Mouse (Mus musculus): ENCODE results near the gene 1700018F24Rik. TPM values are rescaled to one million over a fixed set of nuclear protein-coding genes. Genes with fewer than 3 reads are reported as not detected.

The 1700018F24Rik gene
- 0.21 TPM in 1 of 2 replicates, not detected in the other for polyA plus RNA-seq (2012; ENCODE audit: low replicate concordance)

GRCm38 (mm10) chr5:145042690-145043089 is at the start of gene 1700018F24Rik:
Gene 1700018F24Rik, plus strand, starts transcription at chr5:145042990.

GRCm38 (mm10) chr5:145032391-145032790 is 10.4 kb upstream of the 1700018F24Rik start, which contains the start of gene Gm4871:
Gene Gm4871, minus strand, starts transcription at chr5:145032754.

GRCm38 (mm10) chr5:145083632-145084451 is 41.1 kb downstream of the 1700018F24Rik start, which contains the start of the genes Arpc1a and Kpna7:
Gene Arpc1a, plus strand, starts transcription at chr5:145083830.
Gene Kpna7, minus strand, starts transcription at chr5:145084030.

Other genes starting within 250 kb of the 1700018F24Rik start
- gene Smurf1, start 77.1 kb upstream of the 1700018F24Rik start, polyA plus RNA-seq (2012; ENCODE audit: low replicate concordance), result 3.5 and 4.1 TPM in 2 replicates
- gene Gm4871, start 10.2 kb upstream of the 1700018F24Rik start, polyA plus RNA-seq (2012; ENCODE audit: low replicate concordance), result not detected in 2 replicates
- gene Arpc1a, start 40.8 kb downstream of the 1700018F24Rik start, polyA plus RNA-seq (2012; ENCODE audit: low replicate concordance), result 13.5 and 61.3 TPM in 2 replicates
- gene Kpna7, start 41.0 kb downstream of the 1700018F24Rik start, polyA plus RNA-seq (2012; ENCODE audit: low replicate concordance), result not detected in 2 replicates
- gene Arpc1b, start 71.2 kb downstream of the 1700018F24Rik start, polyA plus RNA-seq (2012; ENCODE audit: low replicate concordance), result 303 and 531 TPM in 2 replicates
- 56.5 and 194 TPM in 2 replicates for gene Pdap1, start 97.2 kb downstream of the 1700018F24Rik start, polyA plus RNA-seq (2012; ENCODE audit: low replicate concordance)
- gene Bud31, start 97.4 kb downstream of the 1700018F24Rik start, polyA plus RNA-seq (2012; ENCODE audit: low replicate concordance), result 3.0 and 4.0 TPM in 2 replicates
- gene Ptcd1, start 124.1 kb downstream of the 1700018F24Rik start, polyA plus RNA-seq (2012; ENCODE audit: low replicate concordance), result 23.7 and 32.9 TPM in 2 replicates
- 134 and 150 TPM in 2 replicates for gene Cpsf4, start 124.2 kb downstream of the 1700018F24Rik start, polyA plus RNA-seq (2012; ENCODE audit: low replicate concordance)
- gene Atp5j2, start 149.1 kb downstream of the 1700018F24Rik start, polyA plus RNA-seq (2012; ENCODE audit: low replicate concordance), result 9.1 and 42.9 TPM in 2 replicates
- 1.1 and 2.7 TPM in 2 replicates for gene Zkscan14, start 158.9 kb downstream of the 1700018F24Rik start, polyA plus RNA-seq (2012; ENCODE audit: low replicate concordance)
- 0.57 and 3.2 TPM in 2 replicates for gene Zkscan5, start 161.6 kb downstream of the 1700018F24Rik start, polyA plus RNA-seq (2012; ENCODE audit: low replicate concordance)
- gene Zfp655, start 188.7 kb downstream of the 1700018F24Rik start, polyA plus RNA-seq (2012; ENCODE audit: low replicate concordance), result 24.0 and 31.3 TPM in 2 replicates
- 36.7 and 43.3 TPM in 2 replicates for gene Zscan25, start 237.5 kb downstream of the 1700018F24Rik start, polyA plus RNA-seq (2012; ENCODE audit: low replicate concordance)

Measured in leukemia stem cell, adult 10-12 weeks (primary cell).